Mouse (Mus musculus): ENCODE measurements around the gene Smchd1.

GRCm38 (mm10) chr17:71338627-71339026 lies 136.5 kb downstream of the Smchd1 start:
- TF ChIP-seq CTCF (IDR thresholded peaks at IDR 0.05; ENCODE audit: low read depth, low read length) (no peak), EP300 (IDR thresholded peaks at IDR 0.05; ENCODE audit: insufficient read depth, low read depth, low read length) (no peak)
